Mouse (Mus musculus) MEL (cell line): ENCODE results near the gene Nlgn1. TPM values are rescaled to one million over a fixed set of nuclear protein-coding genes. Genes with fewer than 3 reads are reported as not detected.

Source experiments
- DNase-seq: peaks from one replicate; pipeline ENCODE4 v3.0.0; 2011; ENCODE audit warnings: low read depth, low spot score
- H3K27ac ChIP-seq: 2 replicates; pipeline ENCODE4 v1.5.1; 2012; ENCODE audit warnings: low read depth, mild to moderate bottlenecking, control low read depth, low read length, moderate library complexity; ENCODE audit not compliant: control insufficient read depth
- H3K27me3 ChIP-seq, 2 experiments: fragments of 150-350 bp in 1 of 2; sonication (generic) in 1 of 2; 2 replicates each; pipeline ENCODE4 v1.6.1; 2012; ENCODE audit warnings: low read length in 2 of 2, mild to moderate bottlenecking in 2 of 2, improper control_type of control experiment in 1 of 2, moderate library complexity in 1 of 2; ENCODE audit not compliant: insufficient read depth in 2 of 2, control insufficient read depth in 1 of 2
- H3K36me3 ChIP-seq, 2 experiments: 2 replicates each; pipeline ENCODE4 v1.6.1; 2012 to 2014; ENCODE audit warnings: low read length in 2 of 2, improper control_type of control experiment in 1 of 2, inconsistent platforms in 1 of 2, mild to moderate bottlenecking in 1 of 2; ENCODE audit not compliant: insufficient read depth in 2 of 2, control insufficient read depth in 1 of 2
- H3K4me1 ChIP-seq, 2 experiments: fragments of 150-350 bp in 1 of 2; sonication (generic) in 1 of 2; 2 replicates each; pipeline ENCODE4 v1.6.1; 2012; ENCODE audit warnings: low read length in 2 of 2, improper control_type of control experiment in 1 of 2, mild to moderate bottlenecking in 1 of 2; ENCODE audit not compliant: insufficient read depth in 2 of 2, control insufficient read depth in 1 of 2
- H3K4me3 ChIP-seq, 2 experiments: fragments of 150-350 bp in 1 of 2; sonication (generic) in 1 of 2; 2 replicates each; pipeline ENCODE4 v1.5.1; 2012; ENCODE audit warnings: low read depth in 2 of 2, low read length in 2 of 2, mild to moderate bottlenecking in 2 of 2, moderate library complexity in 2 of 2, control low read depth in 1 of 2, improper control_type of control experiment in 1 of 2; ENCODE audit not compliant: control insufficient read depth in 1 of 2, insufficient read depth in 1 of 2
- H3K79me2 ChIP-seq: 2 replicates; pipeline ENCODE4 v1.6.1; 2012; ENCODE audit warnings: mild to moderate bottlenecking, low read length, moderate library complexity; ENCODE audit not compliant: control insufficient read depth, poor library complexity, insufficient read depth
- H3K9ac ChIP-seq: 2 replicates; pipeline ENCODE4 v1.6.1; 2012; ENCODE audit warnings: low read depth, mild to moderate bottlenecking, control low read depth, low read length, moderate library complexity; ENCODE audit not compliant: control insufficient read depth, poor library complexity, severe bottlenecking
- H3K9me3 ChIP-seq: fragments of 150-350 bp; sonication (generic); replicated peaks from 2 replicates; pipeline ENCODE4 v1.6.1; 2012; ENCODE audit warnings: mild to moderate bottlenecking, low read length, improper control_type of control experiment, moderate library complexity; ENCODE audit not compliant: insufficient read depth
- CHD1 ChIP-seq: IDR thresholded peaks from 2 replicates; pipeline ENCODE4 v1.6.1; 2012; ENCODE audit warnings: low read depth, mild to moderate bottlenecking, inconsistent platforms, low read length, improper control_type of control experiment
- CHD2 ChIP-seq: IDR thresholded peaks from 2 replicates; pipeline ENCODE4 v1.6.1; 2011; ENCODE audit warnings: low read length, improper control_type of control experiment
- E2F4 ChIP-seq: IDR thresholded peaks from 2 replicates; pipeline ENCODE4 v1.6.1; 2011; ENCODE audit warnings: low read depth, low read length, improper control_type of control experiment, borderline replicate concordance
- ELF1 ChIP-seq: IDR thresholded peaks from 2 replicates; pipeline ENCODE4 v1.6.1; 2014; ENCODE audit warnings: low read depth, mild to moderate bottlenecking, inconsistent platforms, low read length, improper control_type of control experiment, moderate library complexity
- ETS1 ChIP-seq: IDR thresholded peaks from 2 replicates; pipeline ENCODE4 v1.6.1; 2012; ENCODE audit warnings: low read depth, mild to moderate bottlenecking, inconsistent platforms, low read length, improper control_type of control experiment, moderate library complexity
- GABPA ChIP-seq: IDR thresholded peaks from 2 replicates; pipeline ENCODE4 v1.6.1; 2012; ENCODE audit warnings: low read depth, mild to moderate bottlenecking, inconsistent platforms, low read length, improper control_type of control experiment, moderate library complexity
- JUND ChIP-seq: IDR thresholded peaks from 2 replicates; pipeline ENCODE4 v1.6.1; 2011; ENCODE audit warnings: low read depth, mild to moderate bottlenecking, improper control_type of control experiment, low read length
- KAT2A ChIP-seq: conservative IDR thresholded peaks from 2 replicates; pipeline ENCODE4 v1.6.1; 2012; ENCODE audit warnings: low read depth, low read length, improper control_type of control experiment, inconsistent platforms
- MAX ChIP-seq: IDR thresholded peaks from 2 replicates; pipeline ENCODE4 v1.6.1; 2011; ENCODE audit warnings: low read length, improper control_type of control experiment
- MAZ ChIP-seq: IDR thresholded peaks from 2 replicates; pipeline ENCODE4 v1.6.1; 2012; ENCODE audit warnings: low read depth, mild to moderate bottlenecking, inconsistent platforms, low read length, improper control_type of control experiment
- MEF2A ChIP-seq: IDR thresholded peaks from 2 replicates; pipeline ENCODE4 v1.6.1; 2014; ENCODE audit warnings: low read depth, mild to moderate bottlenecking, inconsistent platforms, low read length, improper control_type of control experiment; ENCODE audit not compliant: poor library complexity, insufficient replicate concordance, severe bottlenecking; ENCODE audit errors: extremely low read depth
- MXI1 ChIP-seq: IDR thresholded peaks from 2 replicates; pipeline ENCODE4 v1.6.1; 2011; ENCODE audit warnings: mild to moderate bottlenecking, low read depth, low read length, improper control_type of control experiment
- POLR2A ChIP-seq, 2 experiments: IDR thresholded peaks; 2 replicates each; pipeline ENCODE4 v1.6.1; 2011 to 2012; ENCODE audit warnings: low read length in 2 of 2, mild to moderate bottlenecking in 2 of 2, control low read depth in 1 of 2, improper control_type of control experiment in 1 of 2, low read depth in 1 of 2, moderate library complexity in 1 of 2; ENCODE audit not compliant: control insufficient read depth in 1 of 2, insufficient read depth in 1 of 2, poor library complexity in 1 of 2
- POLR2AphosphoS5 ChIP-seq: IDR thresholded peaks from 2 replicates; pipeline ENCODE4 v1.6.1; 2012; ENCODE audit warnings: low read depth, borderline replicate concordance, mild to moderate bottlenecking, inconsistent platforms, low read length, moderate library complexity, mixed read lengths
- RCOR1 ChIP-seq: IDR thresholded peaks from 2 replicates; pipeline ENCODE4 v1.6.1; 2012; ENCODE audit warnings: low read depth, mild to moderate bottlenecking, inconsistent platforms, low read length, improper control_type of control experiment
- SMC3 ChIP-seq: IDR thresholded peaks from 2 replicates; pipeline ENCODE4 v1.6.1; 2011; ENCODE audit warnings: low read depth, low read length, improper control_type of control experiment
- TBP ChIP-seq: IDR thresholded peaks from 2 replicates; pipeline ENCODE4 v1.8.0; 2011; ENCODE audit warnings: low read depth, low read length, improper control_type of control experiment
- TCF12 ChIP-seq: IDR thresholded peaks from 2 replicates; pipeline ENCODE4 v1.6.1; 2014; ENCODE audit warnings: low read depth, mild to moderate bottlenecking, inconsistent platforms, low read length, improper control_type of control experiment, moderate library complexity
- UBTF ChIP-seq: IDR thresholded peaks from 2 replicates; pipeline ENCODE4 v1.6.1; 2012; ENCODE audit warnings: low read depth, mild to moderate bottlenecking, inconsistent platforms, low read length, improper control_type of control experiment, moderate library complexity, borderline replicate concordance; ENCODE audit not compliant: insufficient read depth
- USF2 ChIP-seq, 2 experiments: IDR thresholded peaks; 2 replicates each; pipeline ENCODE4 v1.6.1; 2011 to 2012; ENCODE audit warnings: improper control_type of control experiment in 2 of 2, low read length in 2 of 2, borderline replicate concordance in 1 of 2, inconsistent platforms in 1 of 2, low read depth in 1 of 2, mild to moderate bottlenecking in 1 of 2; ENCODE audit not compliant: insufficient read depth in 1 of 2
- ZMIZ1 ChIP-seq: IDR thresholded peaks from 2 replicates; pipeline ENCODE4 v1.6.1; 2012; ENCODE audit warnings: low read depth, mild to moderate bottlenecking, inconsistent platforms, low read length, improper control_type of control experiment, moderate library complexity
- polyA plus RNA-seq, 2 experiments: library from polyadenylated mRNA; stranded (reverse) in 1 of 2; unstranded in 1 of 2; fragments of >175 nt in 1 of 2; fragments of >200 nt in 1 of 2; gene quantifications; 2 replicates each; pipeline versions ENCODE4 v1.2.1 to v1.2.4; 2012; ENCODE audit warnings: low replicate concordance in 2 of 2, low read depth in 1 of 2; ENCODE audit not compliant: insufficient read length in 2 of 2, insufficient read depth in 1 of 2, missing spikeins in 1 of 2
- total RNA-seq: library from RNA; depleted of rRNA; stranded (reverse); fragments of 300-350 nt; gene quantifications from 2 replicates; pipeline ENCODE4 v1.2.3, GENCODE M21; 2012

Gene Nlgn1
- total and polyA plus RNA-seq, 3 experiments: not detected

- H3K27me3 ChIP-seq: no peaks in the 10 kb centered on the region
- DNase-seq: no peak
- peaks cover 0 to 3% of the 10 kb centered on the region in 2 experiments; a peak in 1 of 4 replicates for H3K4me1 ChIP-seq
- H3K27ac ChIP-seq: no peak overlapping the region
- H3K9me3 ChIP-seq: no peaks in the 10 kb centered on the region
- no peak overlapping the region for H3K4me3 ChIP-seq
- H3K36me3 ChIP-seq: no peaks in the 10 kb centered on the region; a peak in 1 of 4 replicates
- TF ChIP-seq MEF2A: no peak
- TF ChIP-seq JUND: no peak
- no peak for TF ChIP-seq ZMIZ1
- TF ChIP-seq TCF12: no peak
- TF ChIP-seq MAX: no peak
- TF ChIP-seq CHD1: no peak
- no peak for TF ChIP-seq GABPA
- no peak for TF ChIP-seq E2F4
- TF ChIP-seq RCOR1: no peak
- no peak for TF ChIP-seq ELF1
- TF ChIP-seq UBTF: no peak
- H3K9ac ChIP-seq: no peak overlapping the region
- H3K79me2 ChIP-seq: no peaks in the 10 kb centered on the region
These were observed 179.1 kb downstream of the Nlgn1 start for GRCm38 (mm10) chr3:26153036-26153741.

- DNase-seq: no peak
- H3K4me3 ChIP-seq: no peak overlapping the region
- no peak overlapping the region for H3K27ac ChIP-seq
- H3K36me3 ChIP-seq: no peaks in the 10 kb centered on the region; a peak in 1 of 4 replicates
- TF ChIP-seq CHD1 (no peak), USF2 (IDR thresholded peaks at IDR 0.05; ENCODE audit: borderline replicate concordance in 1 of 2, insufficient read depth in 1 of 2, low read depth in 1 of 2, low read length in 2 of 2) (no peak), MXI1 (no peak), CHD2 (no peak), TBP (no peak), E2F4 (no peak), MAZ (no peak), ETS1 (no peak), KAT2A (no peak), POLR2A (IDR thresholded peaks at IDR 0.05; ENCODE audit: control insufficient read depth in 1 of 2, insufficient read depth in 1 of 2, low read depth in 1 of 2, low read length in 2 of 2, poor library complexity in 1 of 2) (no peak), SMC3 (no peak), POLR2AphosphoS5 (no peak), UBTF (no peak)
- TF ChIP-seq, all 39 proteins: peak for 0
- no peak overlapping the region for H3K9ac ChIP-seq
- no peaks in the 10 kb centered on the region for H3K27me3 ChIP-seq
- no peaks in the 10 kb centered on the region; a peak in 1 of 4 replicates for H3K4me1 ChIP-seq
- H3K9me3 ChIP-seq: no peaks in the 10 kb centered on the region
- no peaks in the 10 kb centered on the region for H3K79me2 ChIP-seq
These were observed 179.7 kb downstream of the Nlgn1 start for GRCm38 (mm10) chr3:26152510-26153035.
